Mouse (Mus musculus): ENCODE data around the gene Nsl1.

Gene Nsl1

GRCm38 (mm10) chr1:191095019-191095418 is 32.2 kb downstream of the Nsl1 start:
- DNase-seq (ENCODE audit: low spot score), result no peak

- peak; percentile 48 for DNase-seq (ENCODE audit: low spot score)
Observed at GRCm38 (mm10) chr1:191096871-191097681, 34.3 kb downstream of the Nsl1 start.

DNA sequence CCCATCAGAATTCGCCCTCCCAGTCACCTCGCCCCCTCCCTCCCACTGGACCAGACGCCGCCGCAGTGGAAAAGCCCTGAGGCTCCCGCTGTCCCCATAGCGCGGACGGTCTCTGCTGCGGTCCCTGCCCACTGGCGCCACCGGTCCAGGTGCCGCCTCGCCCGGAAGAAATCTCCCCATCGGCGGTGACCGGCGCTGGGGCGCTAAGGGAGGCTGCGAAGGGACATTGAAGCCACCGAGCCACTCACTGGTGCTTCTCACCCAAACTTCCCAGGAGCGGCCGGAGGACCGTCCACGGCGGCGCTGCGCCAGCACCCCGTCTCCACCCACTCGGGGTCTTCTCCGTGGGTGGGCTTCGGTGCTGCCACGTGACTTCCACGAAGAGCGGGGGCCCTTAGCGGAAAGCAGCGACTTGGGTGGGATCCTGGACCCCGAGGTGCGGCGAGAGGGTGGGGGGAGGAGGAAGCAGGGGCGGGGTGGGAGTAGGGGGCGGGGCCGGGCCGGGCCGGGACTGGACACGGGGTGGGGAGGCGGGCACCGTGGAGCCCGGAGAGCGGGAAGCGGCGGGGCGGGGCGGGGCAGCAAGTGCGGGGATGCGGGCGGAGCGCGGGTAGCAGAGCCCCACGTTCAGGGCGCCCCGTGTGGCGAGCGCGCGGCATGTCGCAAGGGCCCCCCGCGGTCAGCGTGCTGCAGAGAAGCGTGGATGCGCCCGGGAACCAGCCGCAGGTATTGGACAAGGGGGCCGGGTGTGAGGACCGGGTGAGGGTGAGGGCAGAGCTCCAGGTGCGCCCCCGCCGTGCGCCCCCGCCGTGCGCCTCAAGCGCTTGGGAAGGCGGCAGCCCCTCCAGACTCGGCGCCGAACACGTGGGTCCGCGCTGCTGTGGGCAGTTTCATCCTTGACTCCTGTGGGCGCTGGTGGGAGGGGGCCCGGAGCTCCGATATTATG is 35.3 kb downstream of the Nsl1 start, which contains the start of gene Batf3:
TSS of gene Batf3 (plus strand) at position 46 of the 946 bp plus-strand sequence.
- DNase-seq (ENCODE audit: low spot score), result peak; percentile 76

DNA sequence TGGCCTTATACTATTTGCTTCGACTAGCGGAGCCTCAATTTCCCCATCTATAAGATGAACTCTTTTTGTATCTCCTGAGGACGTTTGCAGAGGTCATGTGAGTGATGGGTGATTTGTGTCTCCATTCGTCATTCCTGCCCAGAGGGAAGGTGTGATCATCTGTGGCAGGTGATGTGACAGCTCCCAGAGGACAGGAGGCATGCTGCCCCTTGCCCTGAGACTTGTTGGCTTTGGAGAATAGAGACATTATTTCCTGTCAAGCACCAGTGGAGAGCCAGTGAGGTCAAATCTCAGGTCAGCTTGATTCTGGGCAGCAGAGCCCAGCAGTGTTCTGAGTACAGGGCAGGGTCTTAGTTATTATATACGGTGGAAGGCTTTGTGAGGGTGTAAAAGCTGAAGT is 36.3 kb downstream of the Nsl1 start:
- DNase-seq (ENCODE audit: low spot score), result no peak

DNA sequence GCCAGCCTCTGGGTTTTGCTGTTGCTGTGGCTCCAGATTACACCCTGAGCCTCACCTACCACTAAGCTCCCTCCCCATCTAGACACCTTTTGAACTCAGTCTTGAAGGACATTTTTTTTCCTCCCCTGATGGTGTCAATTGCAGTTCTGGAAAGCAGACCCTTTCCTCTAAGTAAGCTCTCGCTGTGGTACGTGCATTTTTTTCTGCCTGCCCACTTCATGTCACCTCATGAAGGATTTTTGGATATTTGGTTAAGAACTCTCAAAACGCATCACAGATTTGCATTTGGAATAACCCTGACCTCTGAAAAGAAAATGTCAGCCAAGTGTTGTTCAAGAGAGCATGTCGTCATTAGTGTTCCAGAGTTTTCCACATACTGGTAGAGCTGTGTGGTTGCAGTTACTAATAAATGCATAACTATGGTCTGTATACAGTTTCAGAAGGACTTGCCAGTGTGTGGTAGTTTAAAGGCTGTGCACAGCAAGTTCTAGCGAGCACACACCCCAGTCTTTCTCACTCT is 37.0 kb downstream of the Nsl1 start:
- no peak for DNase-seq (ENCODE audit: low spot score)

- DNase-seq (ENCODE audit: low spot score), result no peak
Observed at GRCm38 (mm10) chr1:191102730-191103370, 40.0 kb downstream of the Nsl1 start.

- DNase-seq (ENCODE audit: low spot score), result no peak
Observed at GRCm38 (mm10) chr1:191105246-191105645, 42.4 kb downstream of the Nsl1 start.

GRCm38 (mm10) chr1:191107306-191107705 is 44.5 kb downstream of the Nsl1 start:
- DNase-seq (ENCODE audit: low spot score), result no peak

- DNase-seq (ENCODE audit: low spot score), result no peak
Observed at GRCm38 (mm10) chr1:191109907-191110306, 47.1 kb downstream of the Nsl1 start.

- DNase-seq (ENCODE audit: low spot score), result no peak
Observed at GRCm38 (mm10) chr1:191111146-191111545, 48.3 kb downstream of the Nsl1 start.

DNA sequence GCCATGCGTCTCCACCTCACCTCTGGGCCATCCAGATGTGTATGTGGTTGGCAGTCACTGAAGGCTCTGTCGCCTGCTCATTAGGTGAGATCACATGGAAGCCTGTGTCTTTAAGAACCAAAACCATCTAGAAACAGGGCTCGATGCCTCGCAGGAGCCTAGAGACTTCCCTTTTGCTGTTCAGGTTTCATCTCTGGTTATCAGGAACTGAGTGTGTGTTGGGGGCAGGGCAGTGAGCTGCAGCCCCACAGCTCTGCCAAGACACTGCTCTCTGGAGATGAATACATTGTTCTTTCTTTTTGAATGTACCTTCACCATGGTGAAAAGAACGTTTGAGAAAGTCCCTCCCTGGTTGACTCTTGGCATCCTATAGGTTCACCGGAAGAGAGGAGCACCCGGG is 52.1 kb downstream of the Nsl1 start:
- no peak for DNase-seq (ENCODE audit: low spot score)

- peak; percentile 46 for DNase-seq (ENCODE audit: low spot score)
Observed at GRCm38 (mm10) chr1:191115514-191116238, 52.9 kb downstream of the Nsl1 start.

DNA sequence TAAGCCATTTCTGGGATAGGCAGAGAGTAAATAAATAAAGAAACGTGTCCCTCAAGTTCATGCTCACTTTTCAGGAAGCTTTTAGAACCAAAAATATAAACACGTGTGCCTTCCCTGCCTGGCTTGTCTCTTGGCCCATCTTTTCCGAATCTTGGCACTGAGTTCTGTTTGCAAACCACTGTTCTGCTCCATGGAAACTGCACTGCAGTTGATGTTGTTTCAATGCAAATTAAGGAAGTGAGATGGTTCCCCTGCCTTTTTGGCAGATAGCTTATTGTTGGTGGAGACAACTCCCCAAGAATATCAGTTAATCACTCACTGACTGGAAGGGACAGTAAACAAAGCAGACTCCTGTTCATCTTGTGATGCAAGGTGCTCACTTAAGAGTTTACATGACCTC is 59.9 kb downstream of the Nsl1 start:
- DNase-seq (ENCODE audit: low spot score), result no peak

DNA sequence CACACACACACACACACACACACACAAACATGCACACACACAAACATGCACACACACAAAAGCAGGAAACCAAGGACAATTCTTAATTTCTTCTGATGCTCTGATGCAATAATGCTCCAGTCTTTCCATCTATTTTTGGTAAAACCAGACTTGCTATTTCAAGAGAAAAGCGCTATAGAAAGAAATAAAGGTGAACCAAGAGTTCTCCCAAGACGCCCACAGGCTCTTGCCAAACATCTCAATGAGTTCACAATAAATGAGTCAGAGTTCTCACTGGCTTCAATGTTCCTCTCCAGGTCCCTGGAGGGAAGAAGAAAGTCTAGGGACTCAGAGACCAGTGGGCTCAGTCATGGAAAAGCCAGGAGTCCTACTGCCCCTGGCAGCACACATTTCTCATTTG is 60.9 kb downstream of the Nsl1 start:
- no peak for DNase-seq (ENCODE audit: low spot score)

DNA sequence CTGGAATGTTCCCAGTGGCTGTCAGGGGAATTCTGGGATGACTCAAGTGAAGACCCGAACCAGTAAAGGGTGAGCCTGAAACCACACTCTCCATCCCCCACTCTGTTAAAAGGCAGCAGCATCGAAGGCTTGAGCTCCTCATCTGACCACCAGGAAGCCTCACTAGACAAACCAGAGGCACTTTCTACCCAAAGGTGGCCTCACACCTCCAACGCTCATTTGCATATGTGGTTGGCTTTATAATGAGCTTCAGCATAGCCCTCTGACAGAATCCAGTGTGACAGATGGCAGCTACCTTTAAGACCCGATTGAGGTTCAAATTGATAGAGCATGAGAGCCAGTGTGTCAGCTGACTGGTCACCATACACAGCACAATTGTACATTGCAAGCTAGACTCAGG is 61.5 kb downstream of the Nsl1 start:
- no peak for DNase-seq (ENCODE audit: low spot score)

DNA sequence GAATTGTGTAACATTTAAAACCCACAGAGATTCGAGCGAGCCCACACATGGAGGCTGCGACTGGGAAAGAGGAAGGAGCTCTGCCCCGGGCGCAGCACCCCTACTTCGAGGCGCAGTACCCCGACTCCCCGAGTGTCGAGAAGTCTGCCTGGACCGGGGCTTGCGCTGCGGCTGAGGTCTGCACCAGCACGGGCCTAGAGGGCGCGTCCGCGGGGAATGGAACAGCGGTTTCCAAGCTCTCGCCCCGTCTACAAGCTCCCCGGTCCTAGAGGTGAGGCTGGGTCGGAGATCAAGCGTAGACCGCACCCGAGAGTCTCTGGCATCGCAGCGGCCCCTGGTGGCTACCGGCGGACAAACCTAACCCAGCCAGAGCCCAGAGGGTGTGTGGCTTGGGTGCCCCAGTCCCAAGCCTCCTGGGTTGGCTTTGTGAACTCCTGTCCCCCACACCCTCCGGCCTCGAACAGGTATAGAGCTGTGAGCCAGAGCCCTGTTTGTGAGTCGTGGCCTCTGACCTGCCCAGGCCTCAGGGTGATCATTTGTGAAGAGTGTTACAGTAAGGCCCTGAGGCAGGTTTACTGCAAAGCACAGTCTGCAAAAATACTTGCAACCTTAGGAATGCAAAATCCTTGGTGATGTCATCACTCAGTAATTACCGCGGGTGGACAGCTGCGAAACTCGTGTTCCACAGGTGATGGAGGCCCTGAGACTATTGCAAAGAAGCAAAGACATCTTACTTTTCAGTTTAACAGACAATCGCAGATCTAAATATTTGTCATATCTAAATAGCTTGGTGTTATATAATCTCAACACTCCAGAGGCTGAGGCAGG is 63.2 kb downstream of the Nsl1 start:
- DNase-seq (ENCODE audit: low spot score), result peak; percentile 81

GRCm38 (mm10) chr1:191131692-191132091 is 68.9 kb downstream of the Nsl1 start:
- DNase-seq (ENCODE audit: low spot score), result no peak

DNA sequence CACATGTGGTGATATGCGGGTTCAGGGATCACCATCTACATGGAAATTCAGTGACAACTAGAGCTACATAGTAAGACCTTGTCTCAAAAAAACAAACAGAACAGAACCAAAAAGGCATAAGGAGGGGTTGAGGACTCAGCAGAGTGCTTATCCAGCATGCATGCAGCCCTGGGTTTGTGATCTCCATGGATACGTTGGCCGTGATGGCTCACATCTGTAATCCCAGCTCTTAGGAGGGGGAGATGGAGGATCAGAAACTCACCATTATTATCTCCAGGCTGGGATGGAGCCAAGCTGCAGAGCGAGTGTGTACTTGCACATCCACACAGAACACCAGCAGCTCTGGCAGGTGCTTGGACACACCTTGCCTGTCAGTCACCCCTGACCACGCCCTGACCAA is 69.4 kb downstream of the Nsl1 start:
- DNase-seq (ENCODE audit: low spot score), result no peak

DNA sequence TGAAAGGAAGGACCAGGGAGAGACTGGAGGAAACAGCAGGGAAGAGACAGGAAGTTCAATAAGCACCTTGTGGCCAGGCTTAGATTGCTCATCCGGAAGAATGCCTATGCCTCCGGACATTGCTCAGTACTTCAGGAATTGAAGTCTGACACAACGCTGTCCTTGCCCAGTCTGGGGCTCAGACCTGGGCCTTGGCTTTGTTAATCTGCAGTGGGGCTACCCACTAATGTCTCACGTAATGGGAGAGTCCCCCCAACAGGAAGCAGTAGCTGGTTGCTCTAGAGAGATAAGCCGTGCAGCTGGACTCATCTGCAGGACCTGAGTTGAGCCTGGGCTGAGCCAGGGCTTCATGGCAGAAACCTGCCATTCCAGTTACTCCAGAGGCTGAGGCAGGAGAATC is 70.1 kb downstream of the Nsl1 start:
- DNase-seq (ENCODE audit: low spot score), result no peak

GRCm38 (mm10) chr1:191135406-191135805 is 72.6 kb downstream of the Nsl1 start:
- no peak for DNase-seq (ENCODE audit: low spot score)
